Mouse (Mus musculus): ENCODE data around the gene Krt35. TPM values are rescaled to one million over a fixed set of nuclear protein-coding genes. Genes with fewer than 3 reads are reported as not detected.

Gene Krt35
- polyA plus RNA-seq, 1 experiment from 2014 or later = not detected

- no peak for ATAC-seq (ENCODE audit: low read depth)
- WGBS = 89% methylated on average over 3 of the region's 3 CpGs
Measured at GRCm38 (mm10) chr11:100050451-100050850, 45.6 kb downstream of the Krt35 start, which contains the start of gene Krt31. Gene Krt31 (minus strand): TSS chr11:100050551.

GRCm38 (mm10) chr11:100047193-100047592 is 48.8 kb downstream of the Krt35 start:
- no peaks in the 10 kb centered on the region for H3K36me3 ChIP-seq
- no peak overlapping the region for H3K27ac ChIP-seq (replicated peaks)
- no peak overlapping the region for H3K4me3 ChIP-seq
- no peak for ATAC-seq (ENCODE audit: low read depth)
- H3K9me3 ChIP-seq = no peaks in the 10 kb centered on the region
- H3K9ac ChIP-seq = no peak overlapping the region
- no peaks in the 10 kb centered on the region for H3K4me1 ChIP-seq (replicated peaks)
- H3K4me2 ChIP-seq = no peak overlapping the region
- no peaks in the 10 kb centered on the region for H3K27me3 ChIP-seq
- 87% methylated on average over 2 of the region's 2 CpGs for WGBS

More at GRCm38 (mm10) chr11:100050451-100050850, 45.6 kb downstream of the Krt35 start, which contains the start of gene Krt31:
- Histone ChIP-seq H3K27ac (replicated peaks) (no peak within 1 kb of the TSS), H3K36me3 (no peaks in the 10 kb centered on the region), H3K9me3 (no peaks in the 10 kb centered on the region), H3K4me2 (no peak within 1 kb of the TSS), H3K27me3 (no peaks in the 10 kb centered on the region), H3K4me3 (no peak within 1 kb of the TSS), H3K9ac (no peak within 1 kb of the TSS), H3K4me1 (replicated peaks) (no peaks in the 10 kb centered on the region)

GRCm38 (mm10) chr11:100046303-100046866 is 49.7 kb downstream of the Krt35 start:
- no peak overlapping the region for H3K4me3 ChIP-seq
- 86% methylated on average over 6 of the region's 6 CpGs for WGBS
- ATAC-seq (ENCODE audit: low read depth) = no peak

More at GRCm38 (mm10) chr11:100046303-100046866, 49.7 kb downstream of the Krt35 start:
- Histone ChIP-seq H3K27ac (replicated peaks) (no peak overlapping the region), H3K4me1 (replicated peaks) (no peaks in the 10 kb centered on the region), H3K9ac (no peak overlapping the region), H3K27me3 (no peaks in the 10 kb centered on the region), H3K4me2 (no peak overlapping the region), H3K36me3 (no peaks in the 10 kb centered on the region), H3K9me3 (no peaks in the 10 kb centered on the region)

Other genes starting within 250 kb of the Krt35 start
- gene Krtap4-16, start 244.6 kb downstream of the Krt35 start, polyA plus RNA-seq (2015; fragmentation: Nextera tagmentation; extraction: Ambion mirVana) = not detected in 2 replicates
- gene Gm11568, start 238.3 kb downstream of the Krt35 start, polyA plus RNA-seq (2015; fragmentation: Nextera tagmentation; extraction: Ambion mirVana) = not detected in 2 replicates
- not detected in 2 replicates for gene Gm11559, start 231.8 kb downstream of the Krt35 start, polyA plus RNA-seq (2015; fragmentation: Nextera tagmentation; extraction: Ambion mirVana)
- not detected in 2 replicates for gene Krtap9-1, start 222.9 kb downstream of the Krt35 start, polyA plus RNA-seq (2015; fragmentation: Nextera tagmentation; extraction: Ambion mirVana)
- gene Gm11567, start 217.1 kb downstream of the Krt35 start, polyA plus RNA-seq (2015; fragmentation: Nextera tagmentation; extraction: Ambion mirVana) = not detected in 2 replicates
- not detected in 2 replicates for gene Krtap31-1, start 188.3 kb downstream of the Krt35 start, polyA plus RNA-seq (2015; fragmentation: Nextera tagmentation; extraction: Ambion mirVana)
- not detected in 2 replicates for gene Gm11565, start 181.5 kb downstream of the Krt35 start, polyA plus RNA-seq (2015; fragmentation: Nextera tagmentation; extraction: Ambion mirVana)
- gene Krtap31-2, start 159.9 kb downstream of the Krt35 start, polyA plus RNA-seq (2015; fragmentation: Nextera tagmentation; extraction: Ambion mirVana) = not detected in 2 replicates
- gene Krtap9-5, start 147.8 kb downstream of the Krt35 start, polyA plus RNA-seq (2015; fragmentation: Nextera tagmentation; extraction: Ambion mirVana) = not detected in 2 replicates
- not detected in 2 replicates for gene Krtap29-1, start 117.2 kb downstream of the Krt35 start, polyA plus RNA-seq (2015; fragmentation: Nextera tagmentation; extraction: Ambion mirVana)
- not detected in 2 replicates for gene Krtap16-1, start 109.6 kb downstream of the Krt35 start, polyA plus RNA-seq (2015; fragmentation: Nextera tagmentation; extraction: Ambion mirVana)
- gene Krtap17-1, start 102.2 kb downstream of the Krt35 start, polyA plus RNA-seq (2015; fragmentation: Nextera tagmentation; extraction: Ambion mirVana) = 0.55 TPM in 1 of 2 replicates, not detected in the other
- not detected in 2 replicates for gene Krt33a, start 80.0 kb downstream of the Krt35 start, polyA plus RNA-seq (2015; fragmentation: Nextera tagmentation; extraction: Ambion mirVana)
- gene Krt33b, start 66.4 kb downstream of the Krt35 start, polyA plus RNA-seq (2015; fragmentation: Nextera tagmentation; extraction: Ambion mirVana) = not detected in 2 replicates
- gene Krt34, start 54.7 kb downstream of the Krt35 start, polyA plus RNA-seq (2015; fragmentation: Nextera tagmentation; extraction: Ambion mirVana) = not detected in 2 replicates
- gene Krt31, start 45.7 kb downstream of the Krt35 start, polyA plus RNA-seq (2015; fragmentation: Nextera tagmentation; extraction: Ambion mirVana) = not detected in 2 replicates
- gene Krt32, start 8.0 kb downstream of the Krt35 start, polyA plus RNA-seq (2015; fragmentation: Nextera tagmentation; extraction: Ambion mirVana) = not detected in 2 replicates
- not detected in 2 replicates for gene Krt36, start 9.4 kb upstream of the Krt35 start, polyA plus RNA-seq (2015; fragmentation: Nextera tagmentation; extraction: Ambion mirVana)
- not detected in 2 replicates for gene Krt13, start 25.3 kb upstream of the Krt35 start, polyA plus RNA-seq (2015; fragmentation: Nextera tagmentation; extraction: Ambion mirVana)
- 1.0 and 4.3 TPM in 2 replicates for gene Krt15, start 39.7 kb upstream of the Krt35 start, polyA plus RNA-seq (2015; fragmentation: Nextera tagmentation; extraction: Ambion mirVana)
- 1.1 and 2.2 TPM in 2 replicates for gene Krt19, start 52.4 kb upstream of the Krt35 start, polyA plus RNA-seq (2015; fragmentation: Nextera tagmentation; extraction: Ambion mirVana)
- not detected in 2 replicates for gene Krt9, start 97.0 kb upstream of the Krt35 start, polyA plus RNA-seq (2015; fragmentation: Nextera tagmentation; extraction: Ambion mirVana)
- gene Krt14, start 111.3 kb upstream of the Krt35 start, polyA plus RNA-seq (2015; fragmentation: Nextera tagmentation; extraction: Ambion mirVana) = 1.6 and 7.2 TPM in 2 replicates
- gene Krt16, start 152.7 kb upstream of the Krt35 start, polyA plus RNA-seq (2015; fragmentation: Nextera tagmentation; extraction: Ambion mirVana) = not detected in 2 replicates
- gene Krt17, start 164.8 kb upstream of the Krt35 start, polyA plus RNA-seq (2015; fragmentation: Nextera tagmentation; extraction: Ambion mirVana) = 0.73 and 1.4 TPM in 2 replicates
- not detected in 2 replicates for gene Krt42, start 173.6 kb upstream of the Krt35 start, polyA plus RNA-seq (2015; fragmentation: Nextera tagmentation; extraction: Ambion mirVana)
- 1,277 and 1,563 TPM in 2 replicates for gene Eif1, start 223.6 kb upstream of the Krt35 start, polyA plus RNA-seq (2015; fragmentation: Nextera tagmentation; extraction: Ambion mirVana)
- gene Gast, start 238.2 kb upstream of the Krt35 start, polyA plus RNA-seq (2015; fragmentation: Nextera tagmentation; extraction: Ambion mirVana) = 0.76 TPM in 1 of 2 replicates, not detected in the other